Mouse (Mus musculus) common myeloid progenitor, adult 5-6 weeks (primary cell): ENCODE results near the gene Cplx3. TPM values are rescaled to one million over a fixed set of nuclear protein-coding genes. Genes with fewer than 3 reads are reported as not detected.

Source experiments
- ATAC-seq: replicated peaks from 2 replicates; pipeline ENCODE4 v1.8.0; 2016; ENCODE audit warnings: low read depth, mild to moderate bottlenecking, moderate TSS enrichment, inconsistent platforms; ENCODE audit not compliant: poor library complexity, severe bottlenecking
- total RNA-seq: library from RNA; stranded (forward); fragments of 200-1000, 187-1606 nt; gene quantifications from 2 replicates; pipeline ENCODE4 v1.2.3, GENCODE M21; 2017

Gene Cplx3
- total RNA-seq, 1 experiment from 2014 or later, result not detected

- ATAC-seq, result no peak
Measured at GRCm38 (mm10) chr9:57639661-57640328, 33.7 kb upstream of the Cplx3 start.

GRCm38 (mm10) chr9:57638651-57639459, 32.8 kb upstream of the Cplx3 start:
- ATAC-seq, result peak; percentile 37

- ATAC-seq, result peak; percentile 55
Measured at GRCm38 (mm10) chr9:57637741-57638322, 31.8 kb upstream of the Cplx3 start.

- ATAC-seq, result no peak
Measured at GRCm38 (mm10) chr9:57637272-57637671, 31.2 kb upstream of the Cplx3 start.

- ATAC-seq, result peak; percentile 43
Measured at GRCm38 (mm10) chr9:57633481-57634024, 27.5 kb upstream of the Cplx3 start.

GRCm38 (mm10) chr9:57629118-57629874, 23.2 kb upstream of the Cplx3 start:
- peak; percentile 57 for ATAC-seq

GRCm38 (mm10) chr9:57628717-57629116, 22.6 kb upstream of the Cplx3 start:
- ATAC-seq, result no peak

GRCm38 (mm10) chr9:57627892-57628291, 21.8 kb upstream of the Cplx3 start:
- ATAC-seq, result no peak

- no peak for ATAC-seq
Measured at GRCm38 (mm10) chr9:57627191-57627590, 21.1 kb upstream of the Cplx3 start.

GRCm38 (mm10) chr9:57625674-57626500, 19.8 kb upstream of the Cplx3 start:
- ATAC-seq, result no peak

GRCm38 (mm10) chr9:57624295-57624694, 18.2 kb upstream of the Cplx3 start:
- no peak for ATAC-seq

GRCm38 (mm10) chr9:57620674-57621073, 14.6 kb upstream of the Cplx3 start, which contains the start of gene Lman1l:
Lman1l (minus strand) TSS chr9:57620774.
- ATAC-seq, result no peak

- no peak for ATAC-seq
Measured at GRCm38 (mm10) chr9:57618854-57619253, 12.8 kb upstream of the Cplx3 start.

GRCm38 (mm10) chr9:57617556-57618169, 11.6 kb upstream of the Cplx3 start:
- peak; percentile 70 for ATAC-seq

GRCm38 (mm10) chr9:57614786-57615185, 8.7 kb upstream of the Cplx3 start:
- ATAC-seq, result no peak

- no peak for ATAC-seq
Measured at GRCm38 (mm10) chr9:57613975-57614374, 7.9 kb upstream of the Cplx3 start.

GRCm38 (mm10) chr9:57612587-57612986, 6.5 kb upstream of the Cplx3 start:
- ATAC-seq, result no peak

GRCm38 (mm10) chr9:57610359-57610826, 4.3 kb upstream of the Cplx3 start:
- ATAC-seq, result no peak

- ATAC-seq, result no peak
Measured at GRCm38 (mm10) chr9:57609803-57610202, 3.7 kb upstream of the Cplx3 start.
